Mouse (Mus musculus) brain, embryonic 18.5 days (tissue): Measurements from ENCODE around the gene Adamts14.

ENCODE experiments used
- DNase-seq: peaks from one replicate; pipeline ENCODE4 v3.0.0-alpha.2; 2012; ENCODE audit warnings: low read depth, low spot score

The Adamts14 gene

DNA sequence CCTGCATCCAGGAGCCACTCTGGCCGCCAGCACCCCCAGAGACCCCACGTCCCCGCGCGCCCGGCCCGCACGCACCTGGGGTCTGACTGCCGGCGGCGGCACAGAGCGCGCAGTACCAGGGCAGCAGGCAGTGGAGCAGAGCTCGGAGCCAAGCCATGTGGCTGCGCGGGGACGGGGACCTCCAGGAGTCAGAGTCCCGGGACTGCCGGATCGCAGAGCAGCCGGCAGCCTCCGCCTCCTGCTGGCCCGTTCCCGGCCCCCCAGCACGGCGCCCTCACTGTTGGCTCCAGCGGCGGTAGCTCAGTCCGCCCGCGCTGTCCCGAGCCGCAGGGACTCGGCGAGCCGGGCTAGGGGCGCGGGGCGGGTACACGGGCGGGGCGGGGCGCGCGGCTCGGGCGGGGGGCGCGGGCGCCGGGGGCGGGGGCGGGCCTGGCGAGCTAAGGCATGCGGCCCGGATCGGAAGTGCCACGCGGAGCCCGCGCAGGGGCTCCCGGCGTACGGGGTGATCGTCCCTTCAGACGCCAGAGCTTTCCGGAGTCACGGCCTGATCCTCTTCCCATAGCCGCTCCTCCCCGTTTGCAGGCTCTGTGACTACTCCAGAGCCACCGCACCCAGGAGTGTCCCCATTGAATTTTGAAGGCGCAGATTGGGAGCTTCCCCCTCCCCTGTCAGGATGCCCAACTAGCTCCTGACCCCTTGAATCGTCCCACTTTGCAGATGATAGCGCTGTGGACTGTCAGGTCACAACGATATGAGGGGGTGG lies at the start of gene Adamts14:
Adamts14 (minus strand) TSS at position 358 of the 763 bp plus-strand sequence.
- DNase-seq = no peak

DNA sequence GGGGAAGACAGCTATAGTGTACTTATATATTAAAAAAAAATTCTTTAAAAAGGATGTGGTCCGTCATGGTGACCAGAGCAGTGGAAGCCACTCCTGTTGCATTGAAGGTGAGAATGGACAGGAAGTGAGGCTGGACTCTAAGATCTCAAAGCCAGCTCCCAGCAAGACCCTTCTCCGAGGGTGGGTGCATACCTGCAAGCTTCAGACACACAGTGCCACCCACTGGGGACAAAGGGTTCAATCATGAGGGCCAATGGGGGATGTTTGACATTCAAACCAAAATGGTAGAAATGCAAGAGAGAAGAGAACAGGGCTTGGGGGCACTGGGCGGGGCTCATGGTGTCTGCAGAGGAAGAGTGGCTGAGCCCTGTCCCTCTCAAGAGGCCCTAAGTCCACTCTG lies 45.3 kb upstream of the Adamts14 start:
- DNase-seq = no peak

DNA sequence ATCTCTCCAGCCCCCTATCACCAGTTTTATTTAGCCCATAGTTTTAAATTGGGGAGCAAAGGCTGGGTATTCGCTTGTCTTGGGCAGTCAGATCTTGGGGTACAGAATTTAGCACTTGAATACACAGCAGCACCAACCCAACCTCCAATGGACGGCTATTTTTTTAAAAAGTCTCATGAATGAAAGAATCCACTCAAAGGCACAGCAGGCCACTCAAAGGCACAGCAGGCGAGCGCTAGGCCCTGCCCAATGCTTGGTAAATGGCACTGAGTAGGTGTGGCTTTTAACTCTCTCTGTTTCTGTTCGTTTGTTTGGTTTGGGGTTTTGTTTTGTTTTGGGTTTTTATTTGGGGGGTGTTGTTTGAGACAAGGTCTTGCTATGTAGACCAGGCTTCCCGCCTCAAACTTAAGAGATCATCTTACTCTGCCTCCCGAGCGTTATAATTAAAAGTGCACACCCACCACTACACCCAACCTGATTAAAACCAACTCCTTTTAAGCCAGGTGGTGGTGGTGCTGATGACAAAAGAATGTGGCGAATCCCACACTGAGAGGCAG lies 42.2 kb upstream of the Adamts14 start:
- DNase-seq = no peak

DNA sequence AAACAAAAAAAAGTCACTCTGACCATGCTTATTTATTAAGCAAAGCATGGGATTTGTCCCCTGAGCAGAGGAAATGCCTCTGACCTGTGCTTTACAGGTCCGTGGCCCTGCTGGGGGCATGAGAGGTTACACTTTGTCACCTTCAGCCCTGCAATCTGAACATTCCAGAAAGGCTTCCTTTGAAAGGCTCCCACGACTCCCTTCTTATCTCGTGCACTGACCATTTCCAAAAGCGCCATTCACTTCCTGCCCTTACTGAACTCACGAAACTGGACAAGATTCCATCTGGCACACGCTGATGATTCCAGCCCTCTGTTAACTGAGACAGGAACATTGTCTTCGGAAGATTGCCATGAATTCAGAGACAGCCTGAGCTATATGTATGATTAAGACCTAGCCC lies 40.5 kb upstream of the Adamts14 start:
- DNase-seq = no peak

DNA sequence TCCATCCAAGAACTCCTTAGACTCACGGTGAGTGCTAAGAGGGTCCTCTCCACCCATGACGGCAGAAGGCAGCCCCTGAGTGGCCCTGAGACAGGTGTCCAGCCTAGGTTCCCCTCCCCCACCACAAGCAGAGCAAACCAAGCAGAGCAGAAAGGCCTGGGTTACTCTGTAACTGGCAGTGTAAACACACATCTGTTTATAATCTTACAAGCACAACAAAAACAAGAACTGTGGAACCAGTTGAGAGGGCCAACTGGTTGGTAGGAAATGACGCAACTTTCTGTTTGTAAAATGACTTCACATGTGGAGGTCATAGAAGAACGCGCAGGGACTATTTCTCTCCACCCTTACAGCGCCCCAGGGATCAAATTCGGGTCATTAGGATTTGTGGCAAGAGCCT lies 39.5 kb upstream of the Adamts14 start:
- DNase-seq = no peak

DNA sequence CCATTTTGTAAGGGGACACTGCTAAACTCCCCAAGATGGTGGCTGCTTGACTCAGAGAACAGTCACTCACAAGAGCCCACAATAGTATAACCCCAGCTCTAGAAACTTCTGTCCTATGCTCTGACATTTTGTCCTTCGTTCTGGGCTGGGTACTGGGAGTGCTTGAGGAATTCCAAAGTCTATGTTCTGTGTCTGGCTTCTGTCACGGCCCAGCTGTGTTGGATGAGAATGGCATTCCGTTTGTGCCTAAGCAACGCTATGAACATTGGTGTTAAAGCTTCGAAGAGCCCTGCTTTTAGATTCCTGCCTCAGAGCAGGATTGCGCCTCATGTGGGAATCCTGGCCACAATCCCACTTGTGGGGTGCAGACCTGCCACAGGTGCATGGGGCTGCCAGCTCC lies 38.9 kb upstream of the Adamts14 start:
- DNase-seq = no peak

DNA sequence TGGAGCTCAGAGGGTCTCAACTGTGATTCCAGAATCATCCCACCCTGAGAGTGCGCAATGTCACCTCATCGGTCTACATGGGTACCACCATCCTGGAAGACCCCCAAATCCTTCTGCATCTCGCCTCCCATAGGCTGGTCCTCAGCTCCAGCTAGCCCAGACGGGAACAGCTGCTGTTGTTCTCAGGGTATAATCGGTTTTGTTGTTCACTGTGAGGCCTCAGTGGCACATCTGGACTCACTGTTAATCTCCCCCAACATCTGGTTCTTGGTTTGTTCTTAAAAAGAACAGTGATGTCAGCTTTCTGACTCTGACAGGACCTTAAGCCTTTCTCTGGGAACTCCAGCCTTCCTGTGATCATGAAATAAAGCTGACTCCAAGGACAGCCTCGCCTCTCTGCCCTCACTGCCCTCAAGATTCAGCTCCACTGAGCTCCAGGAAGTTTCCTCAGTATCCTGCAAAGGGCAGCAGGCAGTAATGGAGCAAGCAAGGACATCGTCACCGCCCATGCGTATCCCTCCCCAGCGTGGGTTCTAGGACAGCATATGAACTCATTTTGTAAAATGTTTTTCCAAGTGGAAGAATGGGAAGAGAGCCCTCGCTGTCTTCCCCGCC lies 35.6 kb upstream of the Adamts14 start:
- no peak for DNase-seq

DNA sequence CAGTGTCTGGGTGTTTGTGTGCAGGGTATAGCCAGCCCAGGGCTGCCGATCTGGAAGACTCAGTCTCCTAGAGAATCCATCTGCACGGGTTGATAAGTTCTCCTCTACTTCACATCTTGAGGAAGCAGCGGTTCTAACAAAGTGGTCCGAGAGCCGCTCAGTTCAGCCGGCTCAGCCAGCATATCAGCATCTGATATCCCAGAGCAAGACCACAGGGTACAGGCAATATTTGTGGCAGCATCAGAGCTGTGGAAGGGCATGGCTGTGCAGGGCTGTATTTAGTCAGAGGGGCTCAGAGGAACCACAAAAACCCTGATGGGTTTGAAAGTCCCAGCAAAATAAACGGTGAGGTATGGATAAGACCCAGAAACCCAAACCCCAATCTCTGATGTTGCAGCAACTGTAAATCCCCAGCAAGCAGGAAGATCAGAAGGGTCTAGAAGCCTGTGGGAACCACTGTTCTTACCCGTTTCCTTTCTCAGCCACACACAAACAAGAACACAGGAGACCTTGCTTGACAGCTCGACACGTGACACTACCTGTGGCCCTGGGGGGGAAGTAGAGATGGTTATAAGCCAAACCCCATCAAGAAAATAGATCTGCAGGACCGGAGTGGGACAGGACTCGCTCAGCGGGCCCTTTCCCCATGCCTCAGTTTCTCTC lies 32.8 kb upstream of the Adamts14 start:
- DNase-seq = no peak

DNA sequence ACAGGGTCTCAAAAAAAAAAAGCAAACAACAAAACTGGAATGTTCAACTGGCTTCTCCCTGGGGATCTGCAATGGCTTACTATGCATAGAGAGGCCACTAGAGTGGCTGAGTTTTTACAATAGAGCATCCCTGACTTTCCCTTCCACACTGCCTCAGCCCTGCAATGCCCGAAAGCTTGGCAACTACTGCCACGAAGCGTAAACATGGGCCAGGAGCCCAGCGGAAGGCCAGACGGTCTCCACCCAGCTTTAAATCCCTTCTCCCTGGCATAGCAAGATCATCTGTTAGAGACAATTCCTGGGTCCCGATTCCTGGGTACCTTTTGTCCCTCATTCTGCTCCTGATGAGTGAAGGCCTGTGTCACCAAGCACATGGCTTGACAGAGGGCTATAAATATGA lies 30.8 kb upstream of the Adamts14 start:
- DNase-seq = no peak

DNA sequence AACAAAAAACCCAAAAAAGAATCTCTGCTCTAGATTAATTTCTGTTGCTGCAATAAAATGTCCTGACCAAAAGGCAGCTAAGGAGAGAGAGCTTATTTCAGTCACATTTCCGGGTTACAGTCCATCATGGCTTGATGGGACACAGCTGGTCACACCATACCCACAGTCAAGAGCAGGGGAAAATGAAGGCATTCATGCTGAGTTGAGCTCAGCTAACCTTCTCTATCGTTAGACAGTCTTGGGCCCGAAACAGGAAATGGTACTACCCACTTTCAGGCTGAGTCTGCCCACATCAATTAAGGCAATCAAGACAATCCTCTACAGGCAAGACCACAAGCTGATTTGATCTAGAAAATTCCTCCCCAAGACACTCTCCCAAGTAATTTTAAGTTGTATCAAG lies 27.8 kb upstream of the Adamts14 start:
- no peak for DNase-seq

DNA sequence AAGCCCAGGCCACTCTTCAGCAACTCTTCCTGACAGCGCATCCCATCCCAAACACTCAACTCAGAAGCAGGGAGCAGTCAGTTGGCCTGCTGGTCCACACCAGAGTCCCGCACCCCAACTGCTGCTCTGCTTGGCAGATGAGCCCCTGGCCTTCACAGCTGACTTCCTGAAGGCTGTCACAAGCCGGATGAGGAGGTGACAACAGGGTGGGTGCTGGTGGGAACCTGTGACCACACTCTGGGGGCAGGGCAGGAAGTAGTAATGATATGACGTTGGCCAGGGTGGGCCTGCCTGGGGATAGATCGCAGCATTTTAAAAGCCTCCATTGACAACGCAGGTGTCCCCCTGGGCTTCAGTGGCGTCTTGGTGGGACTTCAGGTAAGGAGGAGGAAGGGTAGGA lies 24.2 kb upstream of the Adamts14 start, which contains the start of gene Prf1:
Prf1 (plus strand) TSS at position 357 of the 400 bp plus-strand sequence.
- no peak for DNase-seq

DNA sequence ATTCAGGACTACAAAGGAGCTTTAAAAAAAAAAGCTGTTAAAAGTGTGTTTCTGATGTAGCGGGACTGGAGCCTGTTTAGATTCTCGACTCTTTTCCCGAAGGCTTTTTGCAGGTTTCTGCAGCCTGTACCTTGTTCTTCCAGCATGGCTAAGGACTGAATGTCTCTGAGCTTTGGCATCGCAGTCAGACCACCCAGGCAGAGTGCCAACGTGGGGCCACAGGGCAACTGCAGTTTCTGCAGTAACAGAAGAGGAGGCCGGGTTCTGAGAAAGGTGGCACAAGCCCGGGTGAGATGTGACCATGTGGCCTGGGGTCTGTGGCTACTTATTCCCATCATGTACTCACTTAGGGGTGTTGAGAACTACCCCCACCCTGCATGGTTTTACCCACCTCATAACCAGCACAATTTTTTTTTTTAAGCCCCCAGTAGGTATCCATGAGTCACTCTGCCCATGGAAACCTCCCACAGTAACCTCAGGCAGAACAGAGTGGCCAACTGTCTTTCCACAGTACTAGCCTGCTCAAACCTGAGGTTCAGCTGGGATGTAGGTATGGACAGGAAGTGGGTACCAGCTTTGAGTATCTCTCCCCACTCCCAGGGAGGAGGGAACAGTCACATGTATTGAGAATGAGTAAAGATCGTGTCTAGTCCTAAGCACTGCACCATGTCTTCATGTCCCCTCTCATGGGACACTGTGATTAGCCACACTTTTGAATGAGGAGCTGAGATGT lies 23.6 kb upstream of the Adamts14 start:
- DNase-seq = no peak

DNA sequence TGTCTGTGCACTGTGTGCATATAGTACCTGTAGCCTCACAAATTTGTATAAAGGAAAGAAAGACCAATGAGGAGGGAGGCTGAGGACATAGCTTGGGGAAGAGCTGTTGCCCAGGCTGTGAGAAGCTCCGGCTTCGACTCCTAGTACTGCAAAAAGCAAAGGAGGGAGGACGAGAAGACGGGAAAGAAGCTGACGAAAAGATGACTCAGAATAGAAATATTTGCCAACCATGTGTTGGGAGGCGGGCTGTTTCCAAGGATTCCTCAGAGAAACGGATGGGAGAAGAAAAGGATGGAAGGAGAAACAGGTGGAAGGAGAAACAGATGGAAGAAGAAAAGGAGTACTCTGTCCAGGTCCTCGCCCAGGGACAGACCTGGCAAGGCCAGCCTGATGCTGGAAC lies 21.0 kb upstream of the Adamts14 start:
- DNase-seq = no peak

DNA sequence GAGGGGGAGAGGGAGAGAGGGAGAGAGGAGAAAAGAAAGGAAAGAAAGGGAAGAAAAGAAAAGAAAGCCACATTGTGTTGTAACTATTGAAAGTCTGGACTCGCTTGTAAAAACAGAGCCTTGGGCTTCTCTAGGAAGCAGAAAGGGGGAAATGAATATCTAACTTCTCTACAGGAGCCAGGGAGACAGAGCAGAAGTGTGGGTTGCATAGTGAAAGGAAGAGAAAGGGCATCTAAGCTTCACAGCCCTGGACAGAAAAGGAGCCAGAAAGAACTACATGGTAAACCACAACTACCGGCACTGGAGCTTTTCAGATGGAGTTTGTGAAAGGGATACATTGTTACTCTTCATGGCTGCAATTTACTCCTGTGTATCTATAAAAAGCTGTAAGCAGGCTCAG lies 17.2 kb upstream of the Adamts14 start:
- no peak for DNase-seq

DNA sequence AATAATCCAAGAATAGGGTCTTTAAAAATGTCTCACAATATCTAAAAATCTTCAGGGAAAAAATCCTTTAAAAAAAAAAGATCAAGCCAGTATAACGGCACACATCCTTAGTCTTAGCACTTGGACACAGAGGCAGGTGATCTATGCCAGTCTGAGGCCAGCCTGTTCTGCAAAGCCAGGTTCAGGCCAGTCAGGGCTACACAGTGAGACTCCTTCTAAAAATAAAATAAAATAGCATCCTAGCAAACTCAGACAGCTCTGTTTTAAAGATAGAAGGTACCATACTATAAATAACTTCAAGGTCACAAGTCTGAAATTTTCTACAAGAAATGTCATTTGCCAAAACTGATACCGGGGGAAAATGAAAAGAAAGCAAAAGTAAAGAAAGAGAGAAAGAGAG lies 16.8 kb upstream of the Adamts14 start:
- no peak for DNase-seq

DNA sequence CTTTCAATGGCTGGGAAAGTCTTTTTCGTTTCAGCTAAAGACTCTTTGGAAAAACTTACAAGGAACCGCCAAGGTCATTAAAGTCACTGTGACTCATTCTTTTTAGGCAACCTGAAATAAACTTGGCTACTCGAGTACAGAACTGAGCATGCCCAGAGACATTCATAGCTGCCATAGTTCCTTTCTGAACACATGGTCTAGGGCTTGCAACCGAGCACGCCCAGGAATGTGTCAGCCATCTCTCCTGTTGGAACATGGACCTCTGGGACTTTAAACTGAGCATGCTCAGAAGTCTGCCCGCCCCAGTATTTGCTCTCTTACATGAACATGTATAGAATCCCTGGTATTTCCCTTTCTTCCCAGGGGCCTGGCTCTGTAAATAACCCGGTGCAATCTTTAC lies 13.0 kb upstream of the Adamts14 start:
- DNase-seq = no peak

DNA sequence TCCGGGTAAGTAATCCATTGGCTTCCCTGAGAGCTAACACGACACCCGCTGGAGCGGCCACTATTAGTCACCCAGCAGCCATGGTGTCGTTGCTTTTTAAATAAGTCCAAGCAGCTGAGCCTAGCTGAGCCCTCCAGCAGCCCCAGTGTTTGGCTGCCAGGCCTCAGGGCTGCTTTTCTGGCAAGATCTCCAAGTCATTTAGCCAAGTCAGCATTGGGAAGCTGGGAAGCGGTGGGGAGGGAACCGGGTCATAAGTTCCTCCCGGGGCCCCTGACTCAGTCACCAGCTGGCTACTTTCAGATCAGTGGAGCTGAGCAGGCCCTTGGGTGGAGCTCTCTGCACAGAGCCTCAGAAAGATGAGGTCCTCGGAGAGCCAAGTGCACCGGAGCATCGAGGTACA lies 12.0 kb upstream of the Adamts14 start:
- no peak for DNase-seq

DNA sequence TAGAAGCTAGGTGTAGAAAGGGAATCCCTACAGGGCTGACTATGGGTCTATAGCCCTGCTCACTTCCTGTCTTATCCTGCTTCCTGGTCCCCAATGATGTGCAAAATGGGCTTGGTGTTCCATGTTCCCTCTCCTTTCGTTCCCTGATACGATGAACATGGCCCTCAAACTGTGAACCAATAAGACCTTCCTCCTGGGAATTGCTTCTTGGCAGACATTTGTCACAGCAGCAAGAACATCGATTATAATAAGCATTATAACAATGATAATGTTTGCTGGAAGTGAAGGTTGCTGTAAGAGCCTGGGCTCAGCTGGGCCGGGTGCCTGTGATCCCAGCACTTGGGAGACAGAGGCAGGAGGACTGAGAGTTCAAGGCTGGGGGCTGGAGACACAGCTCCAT lies 11.1 kb upstream of the Adamts14 start:
- no peak for DNase-seq

DNA sequence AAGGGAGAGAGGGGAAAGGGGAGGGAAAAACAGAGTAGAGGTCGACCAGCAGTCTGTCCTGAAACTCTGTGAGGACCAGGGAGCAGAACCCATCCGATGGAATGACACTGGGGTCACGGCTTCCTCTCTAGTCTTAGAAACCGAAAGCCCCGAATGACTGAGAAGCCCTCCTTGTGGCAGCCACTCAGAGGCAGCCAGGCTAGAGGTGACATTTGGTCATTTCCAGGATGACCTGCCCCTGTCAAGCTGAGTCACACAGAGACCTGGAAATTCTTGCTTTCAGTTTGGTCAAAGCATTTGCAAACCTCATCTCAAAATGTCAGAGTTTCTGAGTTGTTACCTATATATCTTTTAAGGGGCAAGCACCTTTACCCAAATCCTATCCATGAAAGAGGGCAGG lies 7.9 kb upstream of the Adamts14 start:
- DNase-seq = no peak

DNA sequence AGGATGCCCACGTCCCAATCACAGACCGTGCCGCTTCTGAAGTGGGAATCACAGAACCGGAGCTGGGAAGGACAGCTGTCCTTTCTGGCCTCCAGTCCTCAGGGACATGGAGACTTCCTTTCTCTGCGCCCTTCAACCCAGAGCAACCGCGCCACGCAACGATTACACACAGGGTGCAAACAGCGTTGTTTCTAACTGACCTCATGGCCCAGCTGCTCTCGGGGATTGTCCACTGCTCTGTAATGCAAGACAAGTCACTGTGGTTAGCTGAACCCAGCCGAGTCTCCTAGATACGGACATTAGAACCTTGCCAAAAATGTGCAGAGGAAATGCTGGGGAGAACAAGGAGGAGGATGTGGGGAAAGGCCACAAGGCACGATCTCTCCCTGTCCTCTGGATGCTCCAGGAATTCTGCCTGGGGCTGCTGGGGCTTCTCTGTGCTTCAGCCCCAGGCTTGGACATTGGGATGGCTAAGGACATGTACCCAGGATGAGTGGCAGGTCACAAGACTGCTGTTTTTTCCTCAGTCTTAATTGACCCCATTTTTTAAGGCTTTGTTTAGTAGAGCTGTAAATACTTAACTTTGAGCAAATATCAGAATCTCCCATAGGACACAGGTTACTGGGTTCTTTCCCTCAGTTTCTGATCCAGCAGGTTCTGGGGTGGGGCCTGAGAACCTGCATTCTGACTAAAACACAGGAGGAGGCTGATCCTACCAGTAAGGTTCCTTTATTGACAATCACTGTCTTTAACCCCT lies 4.9 kb upstream of the Adamts14 start:
- DNase-seq = no peak

DNA sequence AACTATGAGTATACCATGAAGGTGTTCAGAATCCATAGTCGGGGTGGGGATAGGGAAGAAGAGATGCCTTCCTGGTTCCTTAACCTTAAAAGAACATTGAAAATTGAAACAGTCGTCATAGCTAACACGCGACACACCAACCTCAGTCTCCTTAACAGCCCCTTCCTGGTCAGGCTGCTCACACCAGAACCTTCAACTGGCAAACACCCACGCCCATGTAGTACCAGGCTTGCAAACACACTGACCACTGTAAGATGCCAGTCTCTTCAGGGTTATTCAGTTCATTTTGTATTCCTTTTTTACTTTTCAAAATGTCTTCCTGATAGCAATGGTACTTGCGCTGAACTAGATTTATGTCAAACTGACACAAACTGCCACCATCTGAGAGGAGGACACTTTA lies 3.8 kb upstream of the Adamts14 start:
- DNase-seq = no peak
